Mouse (Mus musculus) heart, adult 2 months (tissue): Measurements from ENCODE around the gene Efcab6.

Experiments used
- CTCF ChIP-seq: fragments of 200-600 bp; IDR thresholded peaks from 2 replicates; pipeline ENCODE4 v1.8.1; 2022; ENCODE audit warnings: antibody characterized with exemption, mild to moderate bottlenecking, moderate library complexity
- EP300 ChIP-seq: fragments of 200-500 bp; IDR thresholded peaks from 2 replicates; pipeline ENCODE4 v1.6.1; 2011; ENCODE audit warnings: low read depth, low read length, control low read depth; ENCODE audit not compliant: insufficient read depth
- POLR2A ChIP-seq: fragments of 200-500 bp; IDR thresholded peaks from 2 replicates; pipeline ENCODE4 v1.6.1; 2011; ENCODE audit warnings: mild to moderate bottlenecking, low read depth, low read length, control low read depth; ENCODE audit not compliant: insufficient read depth

- no peak for TF ChIP-seq CTCF
- no peak for TF ChIP-seq POLR2A
- TF ChIP-seq EP300, result no peak
These were observed 187.9 kb downstream of the Efcab6 start for GRCm38 (mm10) chr15:83877155-83877866.
